Mouse (Mus musculus): ENCODE measurements around the gene Atg4d.

DNA sequence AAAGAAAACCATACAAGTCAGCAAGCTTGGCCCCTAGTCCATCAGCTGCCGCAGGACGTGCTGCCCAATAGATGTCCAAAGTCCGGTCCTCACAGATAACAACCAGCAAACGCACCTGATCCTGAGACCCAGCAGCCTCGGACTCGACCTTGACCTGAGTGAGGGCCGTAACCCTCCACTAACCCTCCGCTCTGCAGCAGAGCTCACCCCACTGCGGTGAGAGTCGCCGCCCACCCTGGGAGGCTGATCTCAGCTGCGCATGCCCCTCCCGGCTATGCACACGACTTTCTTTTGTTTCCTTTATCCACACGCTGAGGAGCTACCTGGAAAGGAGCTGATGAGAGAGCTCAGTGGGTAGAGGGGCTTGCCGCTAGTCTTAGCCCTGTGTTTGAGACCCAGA, 37.8 kb upstream of the Atg4d start:
- no peak for TF ChIP-seq CTCF (IDR thresholded peaks at IDR 0.05; ENCODE audit: low read depth, low read length)
- TF ChIP-seq POLR2AphosphoS5 (IDR thresholded peaks at IDR 0.05; ENCODE audit: insufficient replicate concordance, low read depth, low read length), result no peak
- TF ChIP-seq GATA1 (IDR thresholded peaks at IDR 0.05; ENCODE audit: borderline replicate concordance, low read length), result no peak
